Mouse (Mus musculus): ENCODE results near the gene Slc4a10. TPM values are rescaled to one million over a fixed set of nuclear protein-coding genes. Genes with fewer than 3 reads are reported as not detected.
A peak's percentile ranks its signal among the peaks of the same experiment; 100 is the strongest.
"Not testable (repeated sequence)": the region's sequence is repeated elsewhere in the genome, so short reads cannot be mapped to it uniquely, and the experiment has no call there.

Slc4a10 gene
- 10 to 100 TPM in 1 of 4 experiments, 1 to 10 TPM in 3; 5.7 to 11.4 (median 7.7) TPM for total RNA-seq (2022)

GRCm38 (mm10) chr2:62046421-62046845, at the start of gene Slc4a10:
Gene Slc4a10 (plus strand): TSS chr2:62046462.
- no peak for DNase-seq

GRCm38 (mm10) chr2:62001251-62001650, 45.0 kb upstream of the Slc4a10 start:
- not testable (repeated sequence) for DNase-seq

GRCm38 (mm10) chr2:62018209-62018608, 28.1 kb upstream of the Slc4a10 start:
- DNase-seq = no peak

- DNase-seq = no peak
These were observed 720 bp downstream of the Slc4a10 start for GRCm38 (mm10) chr2:62046861-62047503.

- peak; percentile 2 for DNase-seq
These were observed 1.3 kb downstream of the Slc4a10 start for GRCm38 (mm10) chr2:62047504-62048005.

- DNase-seq = no peak
These were observed 1.9 kb downstream of the Slc4a10 start for GRCm38 (mm10) chr2:62048116-62048515.

GRCm38 (mm10) chr2:62076512-62076911, 30.2 kb downstream of the Slc4a10 start:
- no peak for DNase-seq

GRCm38 (mm10) chr2:62087566-62087965, 41.3 kb downstream of the Slc4a10 start:
- DNase-seq = no peak

- DNase-seq = no peak
These were observed 42.5 kb downstream of the Slc4a10 start for GRCm38 (mm10) chr2:62088715-62089114.

- DNase-seq = no peak
These were observed 42.9 kb downstream of the Slc4a10 start for GRCm38 (mm10) chr2:62089208-62089607.

- no peak for DNase-seq
These were observed 54.3 kb downstream of the Slc4a10 start for GRCm38 (mm10) chr2:62100526-62100925.

- DNase-seq = no peak
These were observed 69.1 kb downstream of the Slc4a10 start for GRCm38 (mm10) chr2:62115346-62115745.

GRCm38 (mm10) chr2:62129975-62130374, 83.7 kb downstream of the Slc4a10 start:
- DNase-seq = no peak

- DNase-seq = no peak
These were observed 88.6 kb downstream of the Slc4a10 start for GRCm38 (mm10) chr2:62134911-62135310.

GRCm38 (mm10) chr2:62147636-62148035, 101.4 kb downstream of the Slc4a10 start:
- no peak for DNase-seq

- no peak for DNase-seq
These were observed 103.2 kb downstream of the Slc4a10 start for GRCm38 (mm10) chr2:62149421-62149820.

- DNase-seq = no peak
These were observed 104.6 kb downstream of the Slc4a10 start for GRCm38 (mm10) chr2:62150830-62151229.

GRCm38 (mm10) chr2:62210109-62210508, 163.8 kb downstream of the Slc4a10 start:
- DNase-seq = no peak

GRCm38 (mm10) chr2:62211106-62211505, 164.8 kb downstream of the Slc4a10 start:
- DNase-seq = no peak

- no peak for DNase-seq
These were observed 181.3 kb downstream of the Slc4a10 start for GRCm38 (mm10) chr2:62227563-62227962.

- DNase-seq = no peak
These were observed 185.0 kb downstream of the Slc4a10 start for GRCm38 (mm10) chr2:62231271-62231670.

GRCm38 (mm10) chr2:62244167-62244566, 197.9 kb downstream of the Slc4a10 start:
- no peak for DNase-seq

- DNase-seq = no peak
These were observed 222.2 kb downstream of the Slc4a10 start for GRCm38 (mm10) chr2:62268467-62268866.

GRCm38 (mm10) chr2:62271840-62272239, 225.6 kb downstream of the Slc4a10 start:
- DNase-seq = no peak
